Mouse (Mus musculus) forebrain, embryonic 11.5 days (tissue): ENCODE measurements at regions not wholly inside any gene's neighbourhood (a gene's known extent, or its start where the extent isn't known, plus 50 kb on each side); places are given as distances from the start of the nearest gene placed in this dataset.

Experiments used
- ATAC-seq: fragments of 200-750 bp; cut with Nextera tagmentation; replicated peaks from 2 replicates; pipeline ENCODE4 v1.8.0; 2017; ENCODE audit warnings: moderate TSS enrichment; ENCODE audit not compliant: low FRiP score
- DNase-seq: peaks from one replicate; pipeline ENCODE4 v3.0.0-alpha.2; 2017; ENCODE audit warnings: low spot score
- H3K27ac ChIP-seq: fragments of 300-500 bp; sonication (generic); 2 replicates; pipeline ENCODE4 v1.5.1; 2014; ENCODE audit warnings: low read depth, low read length
- H3K27me3 ChIP-seq: fragments of 300-500 bp; sonication (generic); 2 replicates; pipeline ENCODE4 v1.6.1; 2014; ENCODE audit warnings: mild to moderate bottlenecking, low read length, mixed read lengths; ENCODE audit not compliant: control insufficient read depth, insufficient read depth
- H3K36me3 ChIP-seq: fragments of 300-500 bp; sonication (generic); 2 replicates; pipeline ENCODE4 v1.6.1; 2014; ENCODE audit warnings: mild to moderate bottlenecking, low read length, moderate library complexity, mixed read lengths; ENCODE audit not compliant: control insufficient read depth, insufficient read depth
- H3K4me1 ChIP-seq: fragments of 300-500 bp; sonication (generic); replicated peaks from 2 replicates; pipeline ENCODE4 v1.6.1; 2014; ENCODE audit warnings: low read length, mixed read lengths; ENCODE audit not compliant: control insufficient read depth, insufficient read depth
- H3K4me2 ChIP-seq: fragments of 300-500 bp; sonication (generic); 2 replicates; pipeline ENCODE4 v1.6.1; 2014; ENCODE audit warnings: low read depth, mild to moderate bottlenecking, low read length, moderate library complexity, mixed read lengths; ENCODE audit not compliant: severe bottlenecking
- H3K4me3 ChIP-seq: fragments of 300-500 bp; sonication (generic); 2 replicates; pipeline ENCODE4 v1.5.1; 2014; ENCODE audit warnings: low read depth, low read length
- H3K9ac ChIP-seq: fragments of 300-500 bp; sonication (generic); 2 replicates; pipeline ENCODE4 v1.6.1; 2014; ENCODE audit warnings: low read length
- H3K9me3 ChIP-seq: fragments of 300-500 bp; sonication (generic); 2 replicates; pipeline ENCODE4 v1.6.1; 2016; ENCODE audit warnings: low read length, mixed read lengths; ENCODE audit not compliant: control insufficient read depth
- WGBS: fragments of 180-500 bp; shearing (Covaris S2); extraction: QIAGEN DNeasy Blood & Tissue Kit; methylation state at CpG from one replicate; pipeline ENCODE4 v1.1.7; 2014; 5-methylcytosine and 5-hydroxymethylcytosine counted together

DNA sequence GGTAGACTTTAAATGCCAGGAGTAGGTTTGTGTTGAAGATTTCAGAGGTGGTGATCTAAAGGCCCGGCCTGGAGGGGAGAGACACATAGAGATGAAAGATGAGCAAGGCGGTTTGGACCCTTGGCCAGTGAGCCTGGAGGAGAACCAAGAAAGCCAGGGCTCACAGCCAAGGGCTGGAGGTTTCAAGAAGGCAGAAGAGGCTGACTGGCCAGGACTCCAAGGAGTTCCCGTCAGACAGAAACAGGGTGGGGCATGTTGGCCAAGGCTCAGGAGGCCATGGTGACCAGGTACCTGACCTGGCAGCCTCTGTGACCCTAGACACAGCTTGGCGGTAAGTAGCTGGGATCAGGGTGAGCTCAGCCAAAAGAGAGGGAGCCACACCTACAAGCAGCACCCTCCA lies 159.3 kb upstream of the Spdye4c start:
- H3K4me2 ChIP-seq, result no peak overlapping the region
- 93% methylated on average over 4 of the region's 4 CpGs for WGBS
- peaks cover 8% of the 10 kb centered on the region; the same call in 1 of the 2 replicates for H3K4me1 ChIP-seq
- no peak overlapping the region for H3K27ac ChIP-seq
- DNase-seq (no peak), ATAC-seq (no peak)
- H3K27me3 ChIP-seq, result no peaks in the 10 kb centered on the region
- no peaks in the 10 kb centered on the region for H3K9me3 ChIP-seq
- H3K36me3 ChIP-seq, result no peaks in the 10 kb centered on the region
- H3K9ac ChIP-seq, result no peak overlapping the region
- no peak overlapping the region for H3K4me3 ChIP-seq

DNA sequence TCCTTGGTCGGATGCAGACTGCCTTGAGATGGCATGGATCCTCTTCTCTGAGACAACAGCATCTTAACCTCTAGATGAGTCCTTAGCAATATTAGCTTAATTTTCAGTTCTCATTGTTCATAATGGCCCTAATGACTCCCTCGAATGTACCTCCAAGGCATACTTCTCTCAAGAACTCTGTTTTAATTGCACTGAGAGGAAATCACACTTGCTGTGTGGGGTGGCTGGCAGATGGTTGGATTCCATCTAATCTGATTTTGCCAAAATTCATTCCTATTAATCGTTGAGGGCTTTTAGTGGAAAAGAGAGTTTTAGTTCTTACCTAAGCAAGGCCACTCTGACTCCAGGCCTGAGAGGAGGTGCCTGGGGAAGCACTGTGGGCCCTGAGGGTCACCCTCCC lies 158.3 kb upstream of the Spdye4c start:
- no peaks in the 10 kb centered on the region for H3K27me3 ChIP-seq
- WGBS, result 86% methylated on average over 3 of the region's 3 CpGs
- peaks cover 8% of the 10 kb centered on the region; the same call in 1 of the 2 replicates for H3K4me1 ChIP-seq
- H3K9me3 ChIP-seq, result no peaks in the 10 kb centered on the region
- no peak overlapping the region for H3K4me2 ChIP-seq
- no peak overlapping the region for H3K27ac ChIP-seq
- H3K9ac ChIP-seq, result no peak overlapping the region
- DNase-seq, result no peak
- ATAC-seq, result no peak
- no peaks in the 10 kb centered on the region for H3K36me3 ChIP-seq
- H3K4me3 ChIP-seq, result no peak overlapping the region

DNA sequence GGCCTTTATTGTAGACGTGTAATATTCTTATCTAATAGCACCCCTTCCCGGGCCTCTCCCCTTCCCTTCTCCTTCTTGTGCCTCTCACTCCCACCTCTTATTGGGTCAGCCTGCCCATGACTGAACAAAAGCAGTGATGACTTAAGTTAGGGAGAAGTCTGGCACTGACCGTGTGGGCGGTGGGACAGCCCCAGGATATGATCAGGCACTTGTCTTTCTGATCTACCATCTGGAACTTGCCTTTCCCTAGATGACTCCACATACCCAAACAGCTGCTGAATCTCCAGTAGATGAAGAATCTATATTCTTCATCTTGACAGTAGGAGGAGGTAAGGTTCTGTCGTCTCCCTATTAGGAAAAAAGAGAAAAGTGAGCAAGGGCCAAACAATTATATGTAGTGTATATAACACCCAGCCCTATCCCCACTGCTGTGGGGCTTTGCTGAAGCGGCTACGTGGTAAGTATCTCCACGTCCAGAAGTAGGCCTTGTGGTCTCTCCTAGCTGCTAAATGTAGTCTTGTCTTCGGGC lies 157.4 kb upstream of the Spdye4c start:
- peaks cover 5% of the 10 kb centered on the region; the same call in 1 of the 2 replicates for H3K4me1 ChIP-seq
- DNase-seq, result no peak
- H3K9ac ChIP-seq, result no peak overlapping the region
- H3K9me3 ChIP-seq, result no peaks in the 10 kb centered on the region
- no peak overlapping the region for H3K4me3 ChIP-seq
- H3K4me2 ChIP-seq, result no peak overlapping the region
- H3K27ac ChIP-seq, result no peak overlapping the region
- no peak for ATAC-seq
- 87% methylated on average over 9 of the region's 9 CpGs for WGBS
- H3K27me3 ChIP-seq, result no peaks in the 10 kb centered on the region
- H3K36me3 ChIP-seq, result no peaks in the 10 kb centered on the region

DNA sequence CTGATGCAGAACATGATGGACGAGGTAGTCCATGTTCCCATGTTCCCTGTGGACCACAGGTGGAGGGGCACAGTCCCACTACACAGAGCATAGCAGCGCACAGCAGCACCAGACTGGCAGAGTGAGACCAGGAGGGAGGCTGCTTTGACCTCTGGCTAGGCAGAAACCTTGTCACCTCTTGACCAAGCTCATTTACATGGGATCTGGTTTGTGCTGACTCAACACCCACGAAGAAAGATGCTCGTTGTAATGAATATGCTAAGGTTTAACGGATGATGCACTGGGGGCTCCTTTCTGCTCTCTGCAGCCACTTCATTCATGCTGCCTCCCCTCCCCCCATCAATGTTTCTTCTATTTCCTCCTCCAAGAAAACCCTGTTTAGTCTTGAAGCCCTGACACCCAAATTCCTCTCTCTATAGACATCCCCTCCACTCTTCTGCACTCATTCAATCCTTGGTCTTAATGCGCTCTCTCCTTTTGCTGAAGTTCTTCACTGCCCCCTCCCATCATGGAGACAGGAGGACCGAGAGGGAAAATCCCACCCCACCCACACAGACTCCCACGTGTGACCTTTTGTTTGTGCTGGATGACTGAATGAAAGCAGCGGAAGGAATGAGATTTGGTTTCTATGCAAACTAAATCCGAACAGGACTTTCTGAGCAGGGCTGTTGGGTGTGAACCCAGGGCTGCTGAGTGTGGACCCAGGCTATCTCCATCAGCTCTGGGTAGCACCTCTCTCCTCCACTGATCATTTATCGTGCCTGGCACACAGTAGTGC lies 156.6 kb upstream of the Spdye4c start:
- Histone ChIP-seq H3K9me3 (no peaks in the 10 kb centered on the region), H3K27me3 (no peaks in the 10 kb centered on the region), H3K9ac (no peak overlapping the region), H3K4me2 (no peak overlapping the region), H3K36me3 (no peaks in the 10 kb centered on the region), H3K4me1 (peaks cover 4% of the 10 kb centered on the region; the same call in 1 of the 2 replicates), H3K27ac (no peak overlapping the region), H3K4me3 (no peak overlapping the region)
- ATAC-seq, result no peak
- 53% methylated on average over 11 of the region's 11 CpGs for WGBS
- DNase-seq, result no peak

DNA sequence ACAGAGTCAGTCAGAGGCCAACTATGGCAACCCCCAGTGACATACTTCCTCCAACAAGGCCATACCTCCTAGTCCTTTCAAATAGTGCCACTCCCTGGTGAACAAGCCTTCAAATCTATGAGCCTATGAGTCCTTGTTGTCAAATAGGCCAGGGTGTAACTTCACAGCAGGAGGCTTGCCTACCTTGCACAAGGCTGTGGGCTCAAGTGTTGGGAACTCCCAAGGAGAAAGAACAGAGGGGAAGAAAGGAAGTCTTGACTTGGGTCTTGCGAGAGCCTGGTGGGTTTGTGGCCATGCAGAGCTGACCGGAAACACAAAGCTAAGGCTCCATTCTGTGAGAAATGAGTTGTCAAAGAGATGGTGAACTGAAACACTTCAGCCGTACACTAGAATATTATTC lies 154.6 kb upstream of the Spdye4c start:
- no peak for DNase-seq

DNA sequence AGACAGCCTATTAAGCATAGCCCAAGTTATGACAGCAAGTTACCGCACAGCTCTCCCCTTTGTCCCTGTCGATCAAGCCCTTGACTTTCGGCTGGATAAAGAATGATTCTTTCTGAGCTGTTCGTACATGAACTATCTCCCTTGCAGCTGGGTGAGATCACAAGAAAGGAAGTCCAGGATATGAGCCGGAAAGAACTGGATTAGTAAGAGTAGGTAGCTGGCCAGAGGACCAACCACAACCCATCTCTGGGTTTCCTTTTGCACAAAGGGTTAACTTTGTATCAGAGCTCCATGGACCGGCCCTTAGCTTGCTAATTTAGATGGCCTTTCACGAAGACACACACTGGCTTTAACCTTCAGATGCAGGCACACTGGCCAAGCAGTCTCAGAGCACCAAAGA lies 153.3 kb upstream of the Spdye4c start:
- Histone ChIP-seq H3K9me3 (no peaks in the 10 kb centered on the region), H3K27me3 (no peaks in the 10 kb centered on the region), H3K4me3 (no peak overlapping the region), H3K4me1 (peaks cover 4% of the 10 kb centered on the region; the same call in 1 of the 2 replicates), H3K9ac (no peak overlapping the region), H3K27ac (no peak overlapping the region), H3K36me3 (no peaks in the 10 kb centered on the region), H3K4me2 (no peak overlapping the region)
- 70% methylated on average over 7 of the region's 7 CpGs for WGBS
- DNase-seq (no peak), ATAC-seq (no peak)

More for the DNA sequence above, 154.6 kb upstream of the Spdye4c start:
- Histone ChIP-seq H3K9me3 (no peaks in the 10 kb centered on the region), H3K4me2 (no peak overlapping the region), H3K4me1 (peaks cover 4% of the 10 kb centered on the region; the same call in 1 of the 2 replicates), H3K27me3 (no peaks in the 10 kb centered on the region), H3K36me3 (no peaks in the 10 kb centered on the region), H3K27ac (no peak overlapping the region), H3K4me3 (no peak overlapping the region), H3K9ac (no peak overlapping the region)
- WGBS, result 92% methylated on average over 3 of the region's 3 CpGs
- no peak for ATAC-seq

DNA sequence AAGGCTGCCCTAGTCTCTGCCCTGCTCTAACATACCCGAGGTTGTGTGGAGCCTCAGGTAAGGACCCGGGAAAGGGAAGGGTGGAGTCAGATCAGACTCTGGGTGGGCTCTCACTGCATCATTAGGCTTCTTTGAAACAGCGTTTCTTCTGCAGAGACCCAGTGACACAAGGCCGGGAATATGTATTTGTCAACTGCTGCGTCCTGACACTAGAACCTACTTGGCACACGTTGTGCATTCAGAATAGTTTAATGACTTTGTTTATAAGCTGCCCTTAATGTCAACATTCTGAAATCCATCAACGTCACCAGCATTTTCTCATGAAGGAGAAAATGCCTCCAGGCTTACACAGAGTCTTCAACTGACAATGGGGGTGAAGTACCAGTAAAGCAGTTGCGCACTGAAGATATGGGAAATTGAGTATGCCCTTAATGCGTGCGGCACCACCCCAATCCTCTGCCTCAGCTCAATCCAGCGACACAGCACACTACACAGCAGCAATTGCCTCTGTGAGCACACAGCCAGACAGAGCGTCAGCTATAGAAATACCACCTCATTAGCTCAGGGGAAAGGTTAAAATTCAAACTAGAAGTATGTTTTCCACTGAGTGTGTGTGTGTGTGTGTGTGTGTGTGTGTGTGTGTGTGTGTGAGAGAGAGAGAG lies 152.7 kb upstream of the Spdye4c start:
- H3K9me3 ChIP-seq, result no peaks in the 10 kb centered on the region
- ATAC-seq, result no peak
- H3K36me3 ChIP-seq, result no peaks in the 10 kb centered on the region
- no peak overlapping the region for H3K4me3 ChIP-seq
- H3K27ac ChIP-seq, result no peak overlapping the region
- H3K9ac ChIP-seq, result no peak overlapping the region
- WGBS, result 77% methylated on average over 12 of the region's 12 CpGs
- no peaks in the 10 kb centered on the region for H3K27me3 ChIP-seq
- H3K4me2 ChIP-seq, result no peak overlapping the region
- peaks cover 4% of the 10 kb centered on the region; the same call in 1 of the 2 replicates for H3K4me1 ChIP-seq
- no peak for DNase-seq

DNA sequence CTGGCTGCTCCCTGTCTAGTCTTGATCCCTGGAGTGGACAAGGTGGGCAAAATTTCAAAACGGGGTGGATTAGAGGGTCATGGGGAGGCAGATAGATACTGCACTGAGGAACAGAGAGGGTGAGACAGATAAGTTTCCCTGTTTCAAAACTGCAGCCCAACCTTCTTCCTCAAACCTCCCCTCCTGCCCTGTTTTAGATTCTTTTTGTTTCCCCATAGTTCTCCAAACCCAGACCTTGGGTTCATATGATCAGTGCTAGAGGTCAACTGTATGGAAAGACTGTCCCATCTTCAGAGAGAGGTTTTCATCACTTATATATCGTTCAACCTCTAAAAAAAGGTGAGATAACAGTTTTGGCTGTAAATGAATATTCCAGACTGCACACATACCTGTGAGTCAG lies 152.1 kb upstream of the Spdye4c start:
- H3K9ac ChIP-seq, result no peak overlapping the region
- H3K36me3 ChIP-seq, result no peaks in the 10 kb centered on the region
- DNase-seq, result no peak
- no peak overlapping the region for H3K27ac ChIP-seq
- no peaks in the 10 kb centered on the region for H3K9me3 ChIP-seq
- no peak for ATAC-seq
- peaks cover 4% of the 10 kb centered on the region; the same call in 1 of the 2 replicates for H3K4me1 ChIP-seq
- no peak overlapping the region for H3K4me3 ChIP-seq
- 88% methylated on average over 2 of the region's 2 CpGs for WGBS
- H3K4me2 ChIP-seq, result no peak overlapping the region
- H3K27me3 ChIP-seq, result no peaks in the 10 kb centered on the region
